8 mouse cellular contexts compared by ENCODE assay signal in genomic region chr9:40783641-40784373, GRCm38 (mm10). TPM values are rescaled to one million over a fixed set of nuclear protein-coding genes. Genes with fewer than 3 reads are reported as not detected.
DNase-seq lines count a peak whose midpoint lies in the region; ATAC-seq and TF ChIP-seq lines count a peak whose summit lies in the region.

No protein-coding gene starts in this region.

- peak overlapping the region; percentile 67; the same call in 1 of the 2 replicates for H3K27ac ChIP-seq in forebrain, embryonic 14.5 days (ENCODE audit: low read depth, low read length)
- peak overlapping the region; percentile 88 for H3K27ac ChIP-seq in hindbrain, embryonic 14.5 days
- peak overlapping the region; percentile 50 for H3K27ac ChIP-seq in liver, adult 2 months (replicated peaks; ENCODE audit: insufficient read depth, low read depth, low read length)
- H3K27ac ChIP-seq in midbrain, postnatal 0 days (ENCODE audit: low read depth, low read length) = peak overlapping the region; percentile 64

- peaks cover 10% of the 10 kb centered on the region; the same call in 1 of the 2 replicates for H3K4me1 ChIP-seq in forebrain, embryonic 14.5 days (ENCODE audit: control insufficient read depth, insufficient read depth, low read length)
- H3K4me1 ChIP-seq in hindbrain, embryonic 14.5 days (replicated peaks; ENCODE audit: control insufficient read depth, insufficient read depth, low read length) = peaks cover 21% of the 10 kb centered on the region
- peaks cover 5% of the 10 kb centered on the region; the same call in 1 of the 2 replicates for H3K4me1 ChIP-seq in liver, adult 2 months (ENCODE audit: control insufficient read depth, insufficient read depth, low read length)
- 0 out of 2 replicates have a peak, but pooled peaks cover 9% of the 10 kb centered on the region for H3K4me1 ChIP-seq in midbrain, postnatal 0 days (ENCODE audit: insufficient read depth, low read length)

- ATAC-seq in forebrain, embryonic 14.5 days = peak; percentile 54; the same call in 1 of the 2 replicates
- no peak for ATAC-seq in hindbrain, embryonic 14.5 days (ENCODE audit: low FRiP score)
- ATAC-seq in midbrain, postnatal 0 days (ENCODE audit: low FRiP score) = no peak

- H3K36me3 ChIP-seq in forebrain, embryonic 14.5 days (ENCODE audit: control insufficient read depth, insufficient read depth, low read length) = peaks cover 11% of the 10 kb centered on the region
- peaks cover 17% of the 10 kb centered on the region for H3K36me3 ChIP-seq in hindbrain, embryonic 14.5 days (replicated peaks; ENCODE audit: control insufficient read depth, insufficient read depth)
- H3K36me3 ChIP-seq in liver, adult 2 months (ENCODE audit: control insufficient read depth, insufficient read depth, low read length) = no peaks in the 10 kb centered on the region
- peaks cover 4% of the 10 kb centered on the region; the same call in 1 of the 2 replicates for H3K36me3 ChIP-seq in midbrain, postnatal 0 days (ENCODE audit: insufficient read depth, low read length)

- H3K9ac ChIP-seq in forebrain, embryonic 14.5 days (ENCODE audit: low read length) = 0 out of 2 replicates have a peak overlapping the region, but pooled peaks have one; percentile 13
- H3K9ac ChIP-seq in hindbrain, embryonic 14.5 days = peak overlapping the region; percentile 35; the same call in 1 of the 2 replicates
- H3K9ac ChIP-seq in liver, adult 2 months (ENCODE audit: low read depth, low read length) = no peak overlapping the region
- H3K9ac ChIP-seq in midbrain, postnatal 0 days (replicated peaks; ENCODE audit: low read length, poor library complexity, severe bottlenecking) = no peak overlapping the region

- WGBS in forebrain, embryonic 14.5 days = 11% methylated on average over 13 of the region's 13 CpGs
- 6% methylated on average over 13 of the region's 13 CpGs for WGBS in hindbrain, embryonic 14.5 days
- 40% methylated on average over 13 of the region's 13 CpGs for WGBS in liver, adult 2 months
- WGBS in midbrain, postnatal 0 days = 20% methylated on average over 13 of the region's 13 CpGs

- TF ChIP-seq CTCF in liver, adult 2 months (IDR thresholded peaks at IDR 0.05; ENCODE audit: low read depth, low read length) = no peak
- TF ChIP-seq CTCF in midbrain, postnatal 0 days (IDR thresholded peaks at IDR 0.05) = no peak

- H3K9me3 ChIP-seq in forebrain, embryonic 14.5 days (replicated peaks; ENCODE audit: control insufficient read depth, low read length) = no peaks in the 10 kb centered on the region
- no peaks in the 10 kb centered on the region for H3K9me3 ChIP-seq in hindbrain, embryonic 14.5 days (ENCODE audit: control insufficient read depth, low read length)
- no peaks in the 10 kb centered on the region for H3K9me3 ChIP-seq in midbrain, postnatal 0 days (ENCODE audit: low read length)

- H3K79me2 ChIP-seq in liver, adult 2 months (ENCODE audit: control insufficient read depth, insufficient read depth, low read length) = no peaks in the 10 kb centered on the region

- no peak overlapping the region for H3K4me3 ChIP-seq in forebrain, embryonic 14.5 days (ENCODE audit: low read depth, low read length)
- H3K4me3 ChIP-seq in hindbrain, embryonic 14.5 days (replicated peaks; ENCODE audit: low read length) = no peak overlapping the region
- no peak overlapping the region for H3K4me3 ChIP-seq in liver, adult 2 months (ENCODE audit: insufficient read depth, low read depth, low read length)
- H3K4me3 ChIP-seq in midbrain, postnatal 0 days (ENCODE audit: low read depth, low read length) = no peak overlapping the region

- no peak for TF ChIP-seq POLR2A in liver, adult 2 months (IDR thresholded peaks at IDR 0.05; ENCODE audit: extremely low read depth, insufficient read depth, low read length)

- no peaks in the 10 kb centered on the region for H3K27me3 ChIP-seq in forebrain, embryonic 14.5 days (replicated peaks; ENCODE audit: control insufficient read depth, insufficient read depth, low read length)
- no peaks in the 10 kb centered on the region for H3K27me3 ChIP-seq in hindbrain, embryonic 14.5 days (ENCODE audit: control insufficient read depth, insufficient read depth, low read length)
- H3K27me3 ChIP-seq in liver, adult 2 months (ENCODE audit: control insufficient read depth, insufficient read depth, low read length) = no peaks in the 10 kb centered on the region
- H3K27me3 ChIP-seq in midbrain, postnatal 0 days (ENCODE audit: insufficient read depth, low read length) = no peaks in the 10 kb centered on the region

- H3K4me2 ChIP-seq in forebrain, embryonic 14.5 days (ENCODE audit: low read length) = no peak overlapping the region; the same call in 1 of the 2 replicates
- H3K4me2 ChIP-seq in hindbrain, embryonic 14.5 days (replicated peaks) = peak overlapping the region; percentile 31
- no peak overlapping the region for H3K4me2 ChIP-seq in midbrain, postnatal 0 days (ENCODE audit: low read depth, low read length, poor library complexity, severe bottlenecking)

- peak; percentile 60 for DNase-seq in layer of hippocampus, adult 9-11 months
- DNase-seq in layer of hippocampus, adult 9-10 months (ENCODE audit: low spot score) = no peak
- peak; percentile 45 for DNase-seq in forebrain, embryonic 14.5 days (ENCODE audit: low spot score)
- no peak for DNase-seq in hindbrain, embryonic 14.5 days (ENCODE audit: low spot score)
- DNase-seq in liver, adult 2 months (ENCODE audit: extremely low read depth, low read depth, low spot score) = peak; percentile 54
- DNase-seq in midbrain, postnatal 0 days (ENCODE audit: low spot score) = peak; percentile 34
- peak; percentile 65 for DNase-seq in thymus, postnatal 4 days
- DNase-seq in cerebellum, adult 11-12 months = no peak

RNA-seq across cellular contexts. Expression of gene Hspa8, which starts 17.0 kb away (rescaled TPM):
- polyA plus RNA-seq in forebrain, embryonic 14.5 days (2014; fragmentation: Nextera tagmentation; extraction: Ambion mirVana) = 3,062 and 3,353 TPM in 2 replicates
- 2,885 and 3,458 TPM in 2 replicates for polyA plus RNA-seq in hindbrain, embryonic 14.5 days (2014; fragmentation: Nextera tagmentation; extraction: Ambion mirVana)
- total RNA-seq in liver, adult 2 months (2014; rRNA removed) = 1,567 and 2,371 TPM in 2 replicates
- 1,896 and 1,951 TPM in 2 replicates for polyA plus RNA-seq in liver, adult 2 months (2012; rRNA removed)
- total RNA-seq in midbrain, postnatal 0 days (2014; rRNA removed) = 3,665 and 4,346 TPM in 2 replicates
- polyA plus RNA-seq in midbrain, postnatal 0 days (2015; fragmentation: Nextera tagmentation; extraction: Ambion mirVana) = 2,467 and 2,499 TPM in 2 replicates

Comparison
In these comparisons a context has a peak if more than half of its experiments do, and no peak if none do; other contexts are left out.
1. DNase-seq: peak in layer of hippocampus, adult 9-11 months (single experiment), forebrain, embryonic 14.5 days (single experiment), liver, adult 2 months (single experiment), midbrain, postnatal 0 days (single experiment) and thymus, postnatal 4 days (single experiment); none in layer of hippocampus, adult 9-10 months (single experiment), hindbrain, embryonic 14.5 days (single experiment) and cerebellum, adult 11-12 months (single experiment).
2. H3K9ac ChIP-seq: peak in forebrain, embryonic 14.5 days (single experiment) and hindbrain, embryonic 14.5 days (single experiment); none in liver, adult 2 months (single experiment) and midbrain, postnatal 0 days (single experiment).
3. Peak in every context shown above with its lines, with median percentiles within 50 percentile points of each other: H3K27ac ChIP-seq.